Mouse (Mus musculus) kidney, embryonic 16.5 days (tissue): Measurements from ENCODE around the gene Ptgdr2. TPM values are rescaled to one million over a fixed set of nuclear protein-coding genes. Genes with fewer than 3 reads are reported as not detected.

ENCODE experiments used
- ATAC-seq: fragments of 200-750 bp; cut with Nextera tagmentation; 2 replicates; pipeline ENCODE4 v1.8.0; 2017; ENCODE audit warnings: moderate TSS enrichment; ENCODE audit not compliant: low FRiP score, low TSS enrichment
- H3K27ac ChIP-seq: fragments of 300-500 bp; sonication (generic); 2 replicates; pipeline ENCODE4 v1.5.1; 2014; ENCODE audit warnings: low read length
- H3K27me3 ChIP-seq: fragments of 300-500 bp; sonication (generic); 2 replicates; pipeline ENCODE4 v1.6.1; 2014; ENCODE audit warnings: low read length, control low read depth, mixed read lengths; ENCODE audit not compliant: insufficient read depth
- H3K36me3 ChIP-seq: fragments of 300-500 bp; sonication (generic); 2 replicates; pipeline ENCODE4 v1.6.1; 2014; ENCODE audit warnings: low read length, control low read depth, mixed read lengths; ENCODE audit not compliant: insufficient read depth
- H3K4me1 ChIP-seq: fragments of 300-500 bp; sonication (generic); 2 replicates; pipeline ENCODE4 v1.6.1; 2014; ENCODE audit warnings: low read length, control low read depth, mixed read lengths; ENCODE audit not compliant: insufficient read depth
- H3K4me2 ChIP-seq: fragments of 300-500 bp; sonication (generic); replicated peaks from 2 replicates; pipeline ENCODE4 v1.6.1; 2014; ENCODE audit warnings: low read depth, low read length
- H3K4me3 ChIP-seq: fragments of 300-500 bp; sonication (generic); 2 replicates; pipeline ENCODE4 v1.5.1; 2014; ENCODE audit warnings: mild to moderate bottlenecking, low read length
- H3K9ac ChIP-seq: fragments of 300-500 bp; sonication (generic); replicated peaks from 2 replicates; pipeline ENCODE4 v1.6.1; 2014; ENCODE audit warnings: low read length
- H3K9me3 ChIP-seq: fragments of 300-500 bp; sonication (generic); 2 replicates; pipeline ENCODE4 v1.6.1; 2016; ENCODE audit warnings: low read length, control low read depth
- WGBS: fragments of 180-500 bp; shearing (Covaris S2); extraction: QIAGEN DNeasy Blood & Tissue Kit; methylation state at CpG from one replicate; pipeline ENCODE4 v1.1.7; 2014; 5-methylcytosine and 5-hydroxymethylcytosine counted together
- polyA plus RNA-seq: library from polyadenylated mRNA; unstranded; fragments of >200 nt; fragmentation: Nextera tagmentation; extraction: Ambion mirVana; gene quantifications from 2 replicates; pipeline ENCODE4 v1.2.1, GENCODE M21; 2015

The Ptgdr2 gene
- polyA plus RNA-seq, 1 experiment from 2014 or later, result 0.10 TPM

GRCm38 (mm10) chr19:10904927-10905727 lies 31.8 kb upstream of the Ptgdr2 start:
- no peak overlapping the region for H3K4me2 ChIP-seq
- no peaks in the 10 kb centered on the region for H3K9me3 ChIP-seq
- peaks cover 49% of the 10 kb centered on the region for H3K36me3 ChIP-seq
- H3K9ac ChIP-seq, result 0 out of 2 replicates have a peak overlapping the region, but pooled peaks have one; percentile 22
- no peaks in the 10 kb centered on the region for H3K27me3 ChIP-seq
- WGBS, result 30% methylated on average over 7 of the region's 7 CpGs
- peak; percentile 90 for ATAC-seq
- peaks cover 20% of the 10 kb centered on the region for H3K4me1 ChIP-seq
- H3K4me3 ChIP-seq, result no peak overlapping the region
- H3K27ac ChIP-seq, result peak overlapping the region; percentile 91

- Histone ChIP-seq H3K4me3 (no peak overlapping the region), H3K9ac (no peak overlapping the region), H3K27me3 (no peaks in the 10 kb centered on the region), H3K4me2 (no peak overlapping the region), H3K27ac (peak overlapping the region; percentile 91), H3K36me3 (peaks cover 44% of the 10 kb centered on the region), H3K9me3 (no peaks in the 10 kb centered on the region), H3K4me1 (peaks cover 20% of the 10 kb centered on the region)
- no peak for ATAC-seq
- 38% methylated on average over 5 of the region's 5 CpGs for WGBS
These were observed 31.3 kb upstream of the Ptgdr2 start for GRCm38 (mm10) chr19:10905728-10906000.

GRCm38 (mm10) chr19:10907891-10908290 lies 29.1 kb upstream of the Ptgdr2 start:
- Histone ChIP-seq H3K27ac (no peak overlapping the region), H3K4me3 (no peak overlapping the region), H3K27me3 (no peaks in the 10 kb centered on the region), H3K4me1 (peaks cover 20% of the 10 kb centered on the region), H3K36me3 (peaks cover 22% of the 10 kb centered on the region), H3K9me3 (no peaks in the 10 kb centered on the region), H3K4me2 (no peak overlapping the region), H3K9ac (no peak overlapping the region)
- WGBS, result 60% methylated on average over 3 of the region's 3 CpGs
- no peak for ATAC-seq

GRCm38 (mm10) chr19:10909087-10909721 lies 27.8 kb upstream of the Ptgdr2 start:
- Histone ChIP-seq H3K9me3 (no peaks in the 10 kb centered on the region), H3K36me3 (peaks cover 14% of the 10 kb centered on the region), H3K27me3 (no peaks in the 10 kb centered on the region), H3K4me3 (no peak overlapping the region), H3K27ac (peak overlapping the region; percentile 80), H3K4me1 (peaks cover 20% of the 10 kb centered on the region), H3K4me2 (no peak overlapping the region), H3K9ac (no peak overlapping the region)
- peak; percentile 11; the same call in 1 of the 2 replicates for ATAC-seq
- WGBS, result 60% methylated on average over 6 of the region's 6 CpGs

- no peaks in the 10 kb centered on the region for H3K9me3 ChIP-seq
- no peak overlapping the region for H3K4me2 ChIP-seq
- ATAC-seq, result no peak
- no peak overlapping the region for H3K9ac ChIP-seq
- no peaks in the 10 kb centered on the region for H3K27me3 ChIP-seq
- H3K4me1 ChIP-seq, result peaks cover 4% of the 10 kb centered on the region; the same call in 1 of the 2 replicates
- no peak overlapping the region for H3K4me3 ChIP-seq
- 46% methylated on average over 7 of the region's 7 CpGs for WGBS
- H3K27ac ChIP-seq, result no peak overlapping the region
- no peaks in the 10 kb centered on the region for H3K36me3 ChIP-seq
These were observed 22.7 kb upstream of the Ptgdr2 start for GRCm38 (mm10) chr19:10914291-10914690.

GRCm38 (mm10) chr19:10914870-10915269 lies 22.1 kb upstream of the Ptgdr2 start:
- H3K4me3 ChIP-seq, result no peak overlapping the region
- WGBS, result 81% methylated on average over 2 of the region's 2 CpGs

GRCm38 (mm10) chr19:10916506-10916905 lies 20.5 kb upstream of the Ptgdr2 start:
- no peaks in the 10 kb centered on the region for H3K36me3 ChIP-seq
- H3K4me3 ChIP-seq, result no peak overlapping the region

More at GRCm38 (mm10) chr19:10914870-10915269, 22.1 kb upstream of the Ptgdr2 start:
- no peaks in the 10 kb centered on the region for H3K9me3 ChIP-seq
- peaks cover 4% of the 10 kb centered on the region; the same call in 1 of the 2 replicates for H3K4me1 ChIP-seq
- H3K27me3 ChIP-seq, result no peaks in the 10 kb centered on the region
- no peaks in the 10 kb centered on the region for H3K36me3 ChIP-seq
- H3K9ac ChIP-seq, result no peak overlapping the region
- no peak for ATAC-seq
- no peak overlapping the region for H3K4me2 ChIP-seq
- no peak overlapping the region for H3K27ac ChIP-seq

GRCm38 (mm10) chr19:10918321-10918991 lies 18.5 kb upstream of the Ptgdr2 start:
- H3K4me1 ChIP-seq, result peaks cover 4% of the 10 kb centered on the region; the same call in 1 of the 2 replicates
- H3K27ac ChIP-seq, result no peak overlapping the region
- H3K9me3 ChIP-seq, result no peaks in the 10 kb centered on the region
- no peak overlapping the region for H3K4me2 ChIP-seq
- H3K9ac ChIP-seq, result no peak overlapping the region
- no peak overlapping the region for H3K4me3 ChIP-seq
- H3K27me3 ChIP-seq, result no peaks in the 10 kb centered on the region
- H3K36me3 ChIP-seq, result no peaks in the 10 kb centered on the region
- WGBS, result 93% methylated on average over 10 of the region's 10 CpGs
- no peak for ATAC-seq

More at GRCm38 (mm10) chr19:10916506-10916905, 20.5 kb upstream of the Ptgdr2 start:
- no peak overlapping the region for H3K27ac ChIP-seq
- H3K9me3 ChIP-seq, result no peaks in the 10 kb centered on the region
- H3K27me3 ChIP-seq, result no peaks in the 10 kb centered on the region
- no peak for ATAC-seq
- H3K9ac ChIP-seq, result no peak overlapping the region
- H3K4me1 ChIP-seq, result peaks cover 4% of the 10 kb centered on the region; the same call in 1 of the 2 replicates
- no peak overlapping the region for H3K4me2 ChIP-seq
- WGBS, result 61% methylated on average over 5 of the region's 5 CpGs

GRCm38 (mm10) chr19:10920532-10920931 lies 16.4 kb upstream of the Ptgdr2 start, which contains the start of gene Zp1:
Gene Zp1, minus strand, starts transcription at chr19:10920632.
- Histone ChIP-seq H3K4me1 (peaks cover 8% of the 10 kb centered on the region), H3K27me3 (no peaks in the 10 kb centered on the region), H3K9me3 (no peaks in the 10 kb centered on the region), H3K36me3 (no peaks in the 10 kb centered on the region), H3K4me2 (no peak within 1 kb of the TSS), H3K9ac (no peak within 1 kb of the TSS), H3K27ac (no peak within 1 kb of the TSS), H3K4me3 (no peak within 1 kb of the TSS)
- 70% methylated on average over 2 of the region's 2 CpGs for WGBS
- no peak for ATAC-seq
